Mouse (Mus musculus): ENCODE measurements around the gene Itpripl2.
A peak's percentile ranks its signal among the peaks of the same experiment; 100 is the strongest.

Itpripl2 gene

DNA sequence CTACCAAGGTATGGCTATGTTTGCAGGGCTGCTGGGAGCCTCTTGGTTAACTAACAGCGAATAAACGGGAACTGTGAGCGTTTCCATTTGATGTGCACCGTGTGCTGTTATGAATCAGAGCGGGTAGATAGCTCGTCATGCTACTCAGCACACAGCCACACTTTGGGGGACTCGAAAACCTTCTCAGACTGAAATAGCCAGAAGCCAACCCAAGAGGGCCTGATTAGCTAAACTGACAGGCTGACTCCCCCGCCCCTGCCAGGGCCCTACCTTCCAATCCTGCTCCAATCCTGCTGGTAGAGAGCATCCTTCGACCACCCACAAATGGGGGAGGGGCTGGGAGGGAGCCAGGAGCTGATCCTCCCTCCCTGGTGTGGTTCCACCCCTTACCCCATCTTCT, 48.4 kb downstream of the Itpripl2 start:
- DNase-seq (ENCODE audit: low read depth): no peak

DNA sequence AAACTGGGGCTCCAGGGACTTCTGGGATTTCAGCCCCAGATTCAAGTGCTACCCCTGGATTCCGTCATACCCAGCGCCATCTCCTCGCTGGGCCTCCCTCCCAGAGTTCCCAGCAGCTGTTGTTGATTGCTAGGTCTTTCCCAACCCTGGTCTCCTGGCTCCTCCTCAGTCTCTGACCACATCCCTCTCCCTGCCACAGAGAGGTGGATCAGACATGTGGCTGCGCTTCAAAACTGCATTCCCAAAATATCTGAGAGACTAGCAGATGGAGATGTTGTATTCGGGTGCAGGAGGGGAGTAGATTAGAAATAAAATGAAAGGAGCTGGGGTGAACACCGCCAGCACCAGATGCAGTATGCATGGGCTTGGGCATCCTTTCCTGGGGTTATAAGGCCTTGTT, 50.2 kb downstream of the Itpripl2 start:
- no peak for DNase-seq (ENCODE audit: low read depth)

DNA sequence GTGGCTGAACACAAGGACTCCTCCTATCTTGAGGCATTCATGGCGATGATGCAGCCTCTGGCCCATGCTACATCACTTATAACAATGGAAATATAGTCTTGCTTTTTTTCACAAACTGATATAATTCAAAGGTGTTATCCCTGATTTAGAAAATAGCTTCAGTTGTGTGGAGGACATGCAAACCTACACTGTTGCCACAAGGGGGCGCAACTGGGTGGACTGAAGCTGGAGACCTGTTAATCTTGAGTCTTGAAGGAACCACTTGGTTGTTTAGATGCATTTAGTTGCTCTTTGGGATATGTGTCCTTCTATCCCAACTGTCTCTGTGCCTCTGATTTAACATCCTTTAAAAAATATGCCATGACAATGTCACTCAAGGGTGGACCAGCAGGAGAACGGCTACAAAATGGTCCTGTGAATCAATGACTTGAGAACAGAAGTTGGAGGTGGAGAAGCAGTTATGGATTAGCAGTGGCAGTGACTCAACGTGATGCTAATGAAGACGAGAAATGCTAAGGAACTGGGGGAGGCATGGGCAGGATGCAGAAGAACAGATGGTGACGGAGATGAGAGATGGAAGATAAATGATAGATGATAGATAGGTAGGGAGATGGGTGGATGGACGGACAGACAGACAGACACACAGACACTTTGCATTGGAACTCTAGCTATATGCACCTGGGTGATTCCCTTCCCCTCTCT, 54.5 kb downstream of the Itpripl2 start:
- peak; percentile 23 for DNase-seq (ENCODE audit: low read depth)

All from naive thymus-derived CD4-positive, alpha-beta T cell, adult 2 months (primary cell).